Mouse (Mus musculus): ENCODE data around the gene Nlrp6. TPM values are rescaled to one million over a fixed set of nuclear protein-coding genes. Genes with fewer than 3 reads are reported as not detected.
"Not testable (repeated sequence)": the region's sequence is repeated elsewhere in the genome, so short reads cannot be mapped to it uniquely, and the experiment has no call there.

The Nlrp6 gene
- under 1 TPM in 1 of 2 experiments, not detected in 1; 0.08 TPM for total RNA-seq (2021)
- long read RNA-seq, experiment 1: 0 reads
- long read RNA-seq, experiment 2: 0 reads

DNA sequence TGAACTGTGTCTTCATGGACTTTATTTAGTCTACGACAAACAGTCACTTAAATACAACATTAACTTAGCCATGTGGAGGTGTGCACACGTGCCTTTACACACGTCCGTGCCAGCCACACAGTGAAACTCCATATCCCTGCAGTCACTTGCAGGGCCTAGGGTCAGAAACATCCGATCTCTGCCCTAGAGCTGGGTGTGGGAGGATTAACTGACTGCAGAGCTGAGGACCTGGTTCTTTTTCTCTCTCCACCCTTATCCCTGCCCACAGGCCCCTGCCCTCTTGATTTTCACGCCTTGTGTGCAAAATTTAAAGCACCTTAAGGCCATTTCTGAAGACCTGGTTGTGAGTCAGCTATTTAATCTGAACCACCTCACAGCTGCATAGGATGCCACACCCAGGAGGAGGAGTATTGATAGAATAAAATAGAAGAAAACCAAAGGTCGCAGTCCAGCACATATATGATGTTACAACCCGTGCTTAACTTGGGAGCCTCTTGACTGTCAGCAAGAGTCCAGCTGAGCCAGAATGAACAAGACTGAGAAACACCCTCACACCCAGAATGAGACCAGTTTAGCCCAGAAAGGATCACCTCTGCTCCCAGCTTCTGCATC is at the start of gene Nlrp6:
Nlrp6 (plus strand) TSS at position 485 of the 612 bp plus-strand sequence.
- DNase-seq (ENCODE audit: low spot score in 2 of 2): no peak

DNA sequence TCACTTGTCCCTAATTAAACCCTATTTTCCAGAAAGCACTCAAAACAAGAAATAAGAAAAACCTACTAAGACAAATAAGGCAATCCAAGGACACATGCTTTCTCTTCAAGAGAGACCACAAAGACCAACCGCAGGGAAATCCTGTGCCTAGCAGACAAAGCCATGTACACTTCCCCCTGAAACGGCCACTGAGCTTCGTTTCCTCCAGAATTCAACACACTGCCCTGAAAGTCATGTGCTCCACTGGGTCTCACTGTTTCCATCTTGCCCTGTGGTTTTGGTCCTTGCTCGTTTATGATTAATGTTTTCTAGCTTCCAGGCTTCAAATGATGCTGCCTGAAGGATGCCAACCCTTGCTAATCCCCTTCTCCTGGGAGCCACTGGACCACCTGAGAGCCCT is 46.5 kb upstream of the Nlrp6 start:
- DNase-seq (ENCODE audit: low spot score in 2 of 2): no peak

DNA sequence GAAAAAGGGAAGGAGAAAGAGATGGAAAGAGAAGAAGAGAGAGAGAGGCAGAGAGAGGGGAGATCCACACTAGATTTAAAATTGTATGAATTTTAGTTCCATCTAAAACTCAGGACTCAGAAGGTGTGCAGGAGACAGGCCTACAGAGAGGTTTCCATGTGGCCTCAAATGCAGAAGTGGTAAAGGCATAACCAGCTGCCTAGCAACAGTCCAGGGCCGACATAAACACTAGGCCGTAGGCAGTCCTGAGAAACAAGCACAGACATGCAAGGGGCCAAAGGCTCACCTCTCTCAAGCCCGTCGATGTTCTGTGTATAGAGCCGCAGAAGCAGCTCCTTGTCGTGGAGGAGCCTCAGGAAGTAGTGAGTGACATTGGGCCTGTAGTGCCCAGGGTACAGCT is 43.3 kb upstream of the Nlrp6 start:
- no peak for DNase-seq (ENCODE audit: low spot score in 2 of 2)

DNA sequence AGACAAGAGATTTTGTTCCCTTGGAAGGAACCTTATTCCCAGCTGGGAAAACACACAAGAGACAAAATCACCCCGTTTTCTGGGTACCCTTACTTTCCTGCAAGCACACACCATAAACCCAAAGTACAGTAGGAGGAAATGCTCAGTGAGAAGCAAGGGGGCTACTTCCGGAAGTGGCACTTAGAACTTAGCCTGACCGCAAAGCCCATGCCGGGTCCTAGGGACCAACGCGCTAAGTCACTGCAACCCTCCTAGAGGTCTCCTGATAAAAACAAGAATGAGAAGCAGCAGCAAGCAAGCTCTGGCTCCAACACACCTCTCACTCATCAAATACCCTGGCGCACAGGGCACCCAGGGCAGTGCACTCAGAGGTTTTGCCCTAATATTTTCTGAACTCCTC is 41.3 kb upstream of the Nlrp6 start:
- DNase-seq (ENCODE audit: low spot score in 2 of 2): no peak

DNA sequence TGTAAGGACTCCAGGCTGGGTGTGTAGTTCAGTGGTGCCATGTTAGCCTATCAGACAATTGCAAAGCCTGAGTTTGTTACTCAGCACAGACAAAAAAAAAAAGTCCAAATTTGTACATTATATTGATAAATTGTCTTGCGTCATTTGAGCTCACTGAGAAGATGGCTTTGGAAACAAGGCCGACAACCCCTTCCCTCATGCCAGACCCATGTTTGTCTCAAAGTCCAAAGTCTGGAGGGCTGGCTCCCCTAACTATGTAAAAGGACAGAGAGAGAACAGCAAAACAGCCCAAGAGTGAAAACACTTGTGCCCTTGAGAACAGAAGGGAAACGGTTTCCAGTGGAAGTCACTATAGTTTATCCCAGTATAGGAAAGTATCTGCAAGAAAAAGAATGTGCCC is 40.3 kb upstream of the Nlrp6 start:
- DNase-seq (ENCODE audit: low spot score in 2 of 2): no peak

DNA sequence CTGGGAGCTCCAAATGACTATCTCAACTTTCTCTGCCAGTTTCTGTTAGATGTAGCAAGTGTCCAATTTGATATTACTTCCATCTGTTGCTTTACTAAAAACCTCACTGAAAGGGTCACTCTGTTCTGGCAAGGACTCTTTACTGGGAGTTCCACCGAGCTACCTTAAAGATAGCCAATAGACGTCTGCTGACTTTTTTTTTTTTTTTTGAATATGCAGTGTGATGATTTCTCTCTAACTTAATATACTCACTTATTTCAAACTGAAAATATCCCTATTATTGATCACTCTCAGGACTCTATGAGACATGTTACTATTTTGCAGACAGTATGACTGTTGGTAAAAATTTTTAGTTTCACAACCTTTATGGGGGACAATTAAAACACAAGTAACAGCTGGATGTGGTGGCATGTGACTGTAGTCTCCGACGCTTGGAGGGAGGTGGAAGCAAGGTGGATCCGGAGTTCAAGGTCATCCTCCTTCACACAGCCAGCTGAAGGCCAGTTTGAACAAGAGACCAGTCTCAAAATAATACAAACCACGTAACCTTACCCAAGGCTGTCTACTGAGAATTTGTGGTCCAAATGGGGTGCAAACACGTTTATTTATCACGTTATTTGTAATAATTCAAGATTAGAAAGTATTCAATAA is 39.7 kb upstream of the Nlrp6 start:
- no peak for DNase-seq (ENCODE audit: low spot score in 2 of 2)

DNA sequence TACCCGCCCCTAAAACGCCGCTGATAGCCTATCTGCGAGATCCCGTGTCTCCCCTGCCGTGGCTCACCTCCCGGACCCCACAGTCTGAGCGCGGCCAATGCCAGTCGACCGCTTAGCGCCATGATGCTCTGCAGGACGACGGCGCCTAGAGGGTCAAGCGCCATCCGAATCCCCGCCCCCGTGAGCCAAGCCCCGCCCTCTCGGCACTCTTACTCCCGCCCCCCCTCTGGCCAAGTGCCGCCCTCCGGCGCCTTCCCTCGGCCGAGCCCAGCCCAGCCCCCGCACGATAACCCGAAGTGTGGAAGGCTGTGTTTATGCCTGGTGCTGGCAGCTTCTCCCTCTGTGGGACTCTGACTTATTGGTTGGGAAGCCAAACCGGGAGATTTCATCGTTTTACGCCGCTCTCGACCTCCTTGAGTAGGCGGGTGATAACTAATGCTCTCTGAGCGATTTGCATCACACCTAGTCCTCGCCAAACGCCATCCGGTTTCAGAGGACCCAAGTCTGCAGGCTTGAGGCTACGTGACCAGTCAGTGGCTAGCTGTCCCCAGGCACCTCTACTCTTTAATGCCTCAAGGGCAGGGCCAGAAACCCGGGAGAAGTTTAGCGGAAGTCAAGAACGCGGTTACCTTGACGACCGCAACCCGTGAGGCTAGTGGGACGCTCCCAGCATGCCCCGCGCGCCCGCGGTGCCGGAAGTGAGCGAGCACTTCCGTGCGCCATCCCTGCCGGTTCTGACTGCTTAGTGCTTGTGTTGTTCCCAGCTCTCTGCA is 38.8 kb upstream of the Nlrp6 start, which contains the start of the genes Psmd13 and Sirt3:
Psmd13 (plus strand) TSS at position 273 of the 773 bp plus-strand sequence.
Sirt3 (minus strand) TSS at position 614 of the 773 bp plus-strand sequence.
- peak; percentile 94 to 96 for DNase-seq (ENCODE audit: low spot score in 2 of 2)

DNA sequence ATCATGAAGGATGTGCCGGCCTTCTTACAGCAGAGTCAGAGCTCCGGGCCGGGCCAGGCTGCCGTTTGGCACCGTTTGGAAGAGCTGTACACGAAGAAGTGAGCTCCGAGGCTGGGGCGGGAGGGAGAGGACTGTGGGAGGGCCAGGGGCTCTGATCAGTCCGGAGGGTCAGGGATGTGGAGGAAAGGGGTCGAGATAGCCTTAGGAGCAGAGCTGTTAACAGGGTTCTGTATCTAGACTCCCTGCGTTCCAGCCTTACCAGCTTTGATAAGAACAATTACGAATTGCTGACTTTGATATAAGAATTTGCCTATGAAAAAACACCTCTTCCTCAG is 38.3 kb upstream of the Nlrp6 start:
- no peak for DNase-seq (ENCODE audit: low spot score in 2 of 2)

DNA sequence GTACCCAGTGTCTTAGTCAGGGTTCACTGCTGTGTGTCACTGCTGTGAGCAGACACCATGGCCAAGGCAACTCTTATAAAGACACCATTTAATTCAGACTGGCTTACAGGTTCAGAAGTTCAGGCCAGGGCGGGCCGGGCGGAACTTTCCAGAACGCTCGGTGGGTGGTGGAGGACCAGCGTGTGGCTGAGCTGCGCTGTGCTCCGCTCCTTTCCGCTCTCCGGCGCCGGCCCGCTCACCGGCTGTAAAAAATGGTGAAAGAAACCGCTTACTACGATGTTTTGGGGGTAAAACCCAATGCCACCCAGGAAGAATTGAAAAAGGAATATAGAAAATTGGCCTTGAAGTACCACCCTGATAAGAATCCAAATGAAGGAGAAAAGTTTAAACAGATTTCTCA is 30.1 kb upstream of the Nlrp6 start:
- not testable (repeated sequence) for DNase-seq (ENCODE audit: low spot score in 2 of 2)

DNA sequence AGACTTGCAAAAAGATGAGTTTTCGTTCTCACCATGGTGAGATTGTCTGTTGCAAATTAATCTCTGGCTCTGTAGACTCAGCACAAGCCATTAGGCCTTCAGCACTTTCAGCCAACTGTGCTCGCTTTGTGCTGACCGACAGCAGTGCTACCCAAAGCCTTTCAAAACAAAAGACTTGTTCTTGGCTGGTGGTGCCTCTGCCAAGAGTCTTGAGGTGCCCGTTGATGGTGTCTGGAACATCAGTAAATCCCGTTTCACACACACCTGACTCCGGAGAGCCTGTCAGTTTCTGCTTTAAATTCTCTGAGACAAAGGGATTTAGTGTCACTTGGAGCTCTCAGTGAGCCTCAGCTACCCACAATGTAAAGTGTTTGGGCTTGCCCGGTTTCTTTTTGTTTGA is 26.7 kb upstream of the Nlrp6 start:
- DNase-seq (ENCODE audit: low spot score in 2 of 2): no peak

DNA sequence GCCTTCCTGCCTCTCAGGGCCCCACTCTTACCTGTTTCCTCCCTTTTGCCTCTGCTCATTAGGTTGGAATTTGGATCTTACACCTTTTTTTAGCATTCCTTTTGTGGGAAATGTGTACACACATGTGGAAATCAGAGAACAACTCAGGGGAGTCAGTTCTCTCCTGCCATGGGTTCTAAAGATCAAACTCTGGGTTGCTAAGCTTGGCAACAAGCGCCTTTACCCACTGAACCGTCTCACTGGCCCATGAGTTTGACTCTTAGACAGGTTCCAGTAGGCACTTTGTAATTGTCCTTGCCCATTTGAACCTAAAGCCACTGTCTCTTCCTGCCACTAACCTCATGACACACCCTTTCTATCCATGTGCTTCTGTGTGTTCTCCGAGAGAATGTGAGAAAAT is 26.1 kb upstream of the Nlrp6 start:
- no peak for DNase-seq (ENCODE audit: low spot score in 2 of 2)

DNA sequence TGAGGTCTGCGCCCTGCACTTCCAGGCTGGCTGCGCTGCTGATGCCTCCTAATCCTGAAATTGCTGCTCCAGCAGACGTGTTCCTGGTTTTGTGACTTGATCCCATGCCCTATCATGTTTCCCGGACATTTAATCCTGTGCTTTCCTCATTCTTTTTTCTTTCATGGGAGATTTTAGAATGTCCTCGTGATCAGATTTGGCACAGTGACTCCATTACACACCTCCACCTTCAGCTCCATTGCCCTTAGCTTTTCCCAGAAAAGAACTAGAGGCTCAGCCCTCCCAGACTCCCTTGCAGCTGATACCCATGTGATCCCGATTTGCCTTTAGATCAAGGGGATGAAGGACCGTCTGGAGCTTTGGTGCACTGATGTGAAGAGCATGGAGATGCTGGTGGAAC is 22.8 kb upstream of the Nlrp6 start:
- DNase-seq (ENCODE audit: low spot score in 2 of 2): no peak

DNA sequence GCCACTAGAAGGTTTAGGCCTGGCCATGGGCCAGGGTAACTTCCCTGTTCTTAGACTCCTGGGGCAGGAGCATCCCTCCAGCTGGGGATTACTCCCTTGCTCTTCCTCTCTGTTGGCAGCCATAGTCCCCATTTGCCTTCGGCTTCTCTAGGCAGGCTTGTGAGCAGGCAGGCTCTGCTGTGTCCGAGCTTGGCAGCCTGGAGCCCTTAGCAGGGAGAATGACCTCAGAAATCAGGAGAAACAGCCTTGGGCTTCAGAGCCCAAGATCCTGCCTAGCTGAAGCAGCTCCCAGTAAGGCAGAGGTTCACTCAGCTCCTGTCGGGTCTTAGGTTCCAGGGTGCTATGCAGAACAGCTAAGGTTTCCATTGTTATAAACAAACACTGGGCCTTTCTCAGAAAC is 21.6 kb upstream of the Nlrp6 start:
- no peak for DNase-seq (ENCODE audit: low spot score in 2 of 2)

DNA sequence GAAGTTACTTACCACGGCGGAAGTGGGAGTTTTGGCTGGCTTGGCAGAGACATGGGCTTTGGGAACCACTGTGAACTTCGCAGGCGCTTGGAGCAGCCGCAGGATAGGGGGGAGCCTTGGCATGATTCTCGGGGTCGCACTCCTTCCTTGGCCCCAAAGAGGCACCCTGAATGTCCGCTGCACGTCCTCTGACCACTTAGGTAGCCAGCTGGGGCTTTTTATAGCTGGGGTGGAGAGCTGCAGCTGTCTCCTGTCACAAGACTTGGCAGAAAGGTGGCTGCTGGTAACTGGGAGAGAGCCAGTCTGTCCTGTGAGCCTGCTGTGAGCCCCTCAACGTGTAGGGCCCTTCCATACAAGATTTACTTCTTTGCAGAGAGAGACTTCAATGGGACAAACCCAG is 20.5 kb upstream of the Nlrp6 start, which contains the start of gene Cox8b:
Cox8b (minus strand) TSS at position 227 of the 400 bp plus-strand sequence.
- peak in 1 of 2 experiments; percentile 40 for DNase-seq (ENCODE audit: low spot score in 2 of 2)

DNA sequence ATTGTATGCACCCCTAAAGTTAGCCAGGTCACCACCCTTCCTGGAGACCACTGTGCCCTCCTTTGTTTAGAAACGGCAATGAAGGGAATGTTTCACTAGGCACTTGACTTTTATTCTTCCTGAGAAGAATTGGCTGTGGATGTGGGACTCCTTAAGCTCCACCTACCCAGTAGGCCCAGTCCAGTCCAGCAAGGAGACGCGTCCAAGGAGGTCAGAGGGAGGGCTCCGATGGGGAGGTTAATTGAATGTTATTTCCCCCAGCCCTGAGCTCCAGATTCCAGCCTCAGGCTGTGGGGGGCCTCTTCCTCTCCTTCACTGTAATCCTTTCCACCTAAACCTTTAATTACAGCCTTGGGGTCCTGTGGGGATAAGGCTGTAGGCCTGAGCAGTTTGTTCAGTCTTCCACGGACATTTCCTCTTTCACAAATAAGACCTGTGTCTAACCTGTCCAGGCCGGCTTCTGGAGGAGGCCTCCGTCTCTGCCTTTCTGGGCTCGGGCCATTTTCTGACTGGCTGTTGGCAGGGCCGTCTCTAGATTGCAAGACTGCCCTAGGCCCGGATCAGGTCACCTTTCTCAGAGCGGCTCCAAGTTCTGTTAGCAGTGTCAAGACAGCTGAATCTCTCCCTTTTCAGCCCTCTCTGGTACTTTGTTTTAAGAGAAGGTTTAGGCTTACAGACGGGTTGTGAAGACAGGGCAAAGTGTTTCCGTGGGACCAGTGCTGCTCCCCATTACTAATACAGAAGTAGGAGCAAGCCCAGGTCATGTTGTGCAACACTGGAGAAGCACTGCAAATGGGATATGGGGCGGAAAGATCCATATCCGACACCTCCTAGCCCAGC is 18.4 kb upstream of the Nlrp6 start:
- DNase-seq (ENCODE audit: low spot score in 2 of 2): no peak

DNA sequence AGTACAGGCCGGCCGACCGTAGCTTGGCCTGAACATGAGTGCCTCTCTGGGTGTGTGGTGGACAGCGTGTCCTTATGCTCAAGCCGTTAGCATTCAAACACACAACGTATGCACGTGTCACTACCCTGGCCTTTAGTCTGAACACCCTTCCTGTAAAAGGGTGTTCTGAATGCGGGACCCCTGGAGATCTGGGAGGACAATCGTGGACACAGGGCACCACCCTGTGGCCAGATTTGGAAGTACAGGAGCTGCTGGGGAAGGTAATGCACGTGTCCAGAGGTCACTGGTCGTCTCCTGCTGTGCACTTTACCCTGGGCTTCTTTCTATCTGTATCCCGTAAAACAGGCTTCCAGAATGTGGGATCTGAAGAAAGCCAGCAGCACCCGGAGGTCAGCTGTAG is 17.5 kb upstream of the Nlrp6 start:
- DNase-seq (ENCODE audit: low spot score in 2 of 2): peak; percentile 67 to 75

DNA sequence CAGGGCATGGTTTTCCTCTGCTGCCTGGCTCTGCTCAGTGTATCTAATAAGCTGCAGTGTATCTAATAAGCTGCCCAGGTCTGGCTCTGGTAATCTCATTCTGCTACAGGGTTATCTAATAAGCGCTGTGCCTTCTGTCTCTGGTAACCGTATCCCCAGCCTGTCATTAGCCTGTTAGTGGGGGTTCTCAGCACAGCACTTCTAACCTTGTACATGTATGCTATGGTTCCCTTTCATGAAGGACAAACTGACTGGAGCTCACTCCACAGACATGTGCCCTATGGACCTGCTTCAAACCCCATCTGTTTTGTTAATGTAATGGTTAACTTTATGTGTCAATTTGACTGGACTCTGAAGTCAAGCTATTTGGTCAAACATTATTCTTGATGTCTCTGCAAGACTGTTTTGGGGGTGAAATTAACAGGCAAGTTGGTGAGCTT is 15.0 kb upstream of the Nlrp6 start:
- DNase-seq (ENCODE audit: low spot score in 2 of 2): no peak

DNA sequence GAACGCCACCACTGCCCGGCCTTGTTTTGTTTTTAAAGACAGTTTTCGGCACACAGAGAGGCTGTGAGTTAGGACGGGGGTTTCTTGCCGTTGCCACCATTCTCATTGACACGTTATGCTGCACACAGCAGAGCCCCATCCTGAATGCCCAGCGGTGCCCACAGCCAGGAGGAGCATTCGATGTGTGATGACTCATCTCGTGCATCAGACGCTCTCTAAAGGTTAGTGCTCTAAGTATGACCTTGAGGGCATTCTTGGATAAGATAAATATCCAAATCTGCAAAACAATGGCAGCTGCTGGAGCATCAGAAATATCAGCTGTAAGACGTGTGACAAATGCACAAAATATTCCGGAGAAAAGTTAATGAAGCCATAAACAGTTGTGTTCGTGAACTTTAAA is 13.6 kb upstream of the Nlrp6 start:
- DNase-seq (ENCODE audit: low spot score in 2 of 2): no peak

DNA sequence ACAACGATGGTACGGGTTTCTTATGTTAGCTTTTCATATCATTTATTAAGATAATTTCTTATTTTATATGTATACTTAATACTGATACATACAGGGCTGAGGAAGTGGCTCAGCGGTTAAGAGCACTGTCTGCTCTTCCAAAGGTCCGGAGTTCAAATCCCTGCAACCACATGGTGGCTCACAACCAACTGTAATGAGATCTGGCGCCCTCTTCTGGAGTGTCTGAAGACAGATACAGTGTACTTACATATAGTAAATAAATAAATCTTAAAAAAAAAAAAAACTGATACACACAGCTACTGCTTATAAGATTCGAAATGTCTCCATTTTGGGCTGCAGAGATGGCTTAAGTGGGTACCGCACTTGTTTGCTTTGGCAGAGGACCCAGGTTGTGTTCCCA is 13.0 kb upstream of the Nlrp6 start:
- no peak for DNase-seq (ENCODE audit: low spot score in 2 of 2)

DNA sequence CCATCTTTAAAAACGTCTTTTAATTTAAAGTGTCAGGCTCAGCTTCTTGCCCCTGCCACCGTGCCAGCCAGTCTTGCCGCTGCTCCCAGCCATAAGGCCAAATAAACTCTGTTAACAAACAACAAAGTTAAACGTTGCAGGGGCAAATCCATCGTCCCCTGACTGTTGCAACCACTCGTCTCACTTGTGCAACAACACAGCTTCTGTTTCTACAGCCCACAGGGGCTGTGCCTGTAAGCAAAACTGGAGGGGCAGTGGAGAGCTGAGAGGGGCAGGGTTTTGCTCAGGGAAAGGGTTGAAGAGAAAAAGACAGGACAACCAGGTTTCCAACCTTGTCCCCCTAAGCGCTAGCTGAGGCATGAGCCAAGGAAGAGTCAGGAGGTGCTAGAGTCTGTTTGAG is 12.5 kb upstream of the Nlrp6 start:
- no peak for DNase-seq (ENCODE audit: low spot score in 2 of 2)

DNA sequence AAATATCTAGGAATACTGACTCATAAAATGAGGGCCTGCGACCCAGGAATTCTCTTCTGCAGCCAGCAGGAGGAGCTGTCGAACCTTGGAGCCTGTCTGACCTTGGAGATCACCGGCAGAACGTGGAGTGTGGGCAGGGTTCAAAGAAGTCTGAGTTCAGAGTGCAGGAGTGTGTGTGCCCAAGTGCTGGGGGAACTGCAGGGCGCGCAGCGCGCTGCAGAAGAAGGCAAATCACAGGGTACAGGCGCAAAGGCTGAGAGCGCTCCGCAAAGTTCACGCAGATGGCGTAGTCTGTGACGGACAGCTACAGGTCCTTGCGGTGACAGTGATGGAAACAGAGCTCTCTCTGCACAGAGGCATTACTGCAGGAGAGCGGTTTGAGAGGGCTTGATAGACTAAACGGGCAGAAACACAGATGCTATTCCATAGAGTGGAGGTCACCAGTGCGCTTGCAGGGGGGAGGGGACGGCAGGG is 12.0 kb upstream of the Nlrp6 start:
- DNase-seq (ENCODE audit: low spot score in 2 of 2): peak; percentile 50 to 80

Measured in gastrocnemius, postnatal 4 days (tissue).